Mouse (Mus musculus) stomach, embryonic 16.5 days (tissue): ENCODE data around the gene Il1rap. TPM values are rescaled to one million over a fixed set of nuclear protein-coding genes. Genes with fewer than 3 reads are reported as not detected.

ENCODE experiments used
- ATAC-seq: fragments of 200-750 bp; cut with Nextera tagmentation; 2 replicates; pipeline ENCODE4 v1.8.0; 2017; ENCODE audit warnings: moderate number of reproducible peaks, moderate TSS enrichment; ENCODE audit not compliant: insufficient read depth, low FRiP score
- H3K27ac ChIP-seq: fragments of 300-500 bp; sonication (generic); 2 replicates; pipeline ENCODE4 v1.5.1; 2014; ENCODE audit warnings: low read length
- H3K27me3 ChIP-seq: fragments of 300-500 bp; sonication (generic); 2 replicates; pipeline ENCODE4 v1.6.1; 2014; ENCODE audit warnings: low read length, control low read depth, mixed read lengths; ENCODE audit not compliant: control insufficient read depth, insufficient read depth
- H3K36me3 ChIP-seq: fragments of 300-500 bp; sonication (generic); 2 replicates; pipeline ENCODE4 v1.6.1; 2014; ENCODE audit warnings: low read length; ENCODE audit not compliant: control insufficient read depth, insufficient read depth
- H3K4me1 ChIP-seq: fragments of 300-500 bp; sonication (generic); 2 replicates; pipeline ENCODE4 v1.6.1; 2014; ENCODE audit warnings: low read length, control low read depth, mixed read lengths; ENCODE audit not compliant: control insufficient read depth, insufficient read depth
- H3K4me2 ChIP-seq: fragments of 300-500 bp; sonication (generic); 2 replicates; pipeline ENCODE4 v1.6.1; 2014; ENCODE audit warnings: low read depth, low read length, mixed read lengths
- H3K4me3 ChIP-seq: fragments of 300-500 bp; sonication (generic); replicated peaks from 2 replicates; pipeline ENCODE4 v1.5.1; 2014; ENCODE audit warnings: mild to moderate bottlenecking, low read length
- H3K9ac ChIP-seq: fragments of 300-500 bp; sonication (generic); 2 replicates; pipeline ENCODE4 v1.6.1; 2014; ENCODE audit warnings: low read length
- H3K9me3 ChIP-seq: fragments of 300-500 bp; sonication (generic); replicated peaks from 2 replicates; pipeline ENCODE4 v1.6.1; 2016; ENCODE audit warnings: low read length, control low read depth; ENCODE audit not compliant: control insufficient read depth
- WGBS: fragments of 180-500 bp; shearing (Covaris S2); extraction: QIAGEN DNeasy Blood & Tissue Kit; methylation state at CpG from one replicate; pipeline ENCODE4 v1.1.7; 2014; 5-methylcytosine and 5-hydroxymethylcytosine counted together
- polyA plus RNA-seq: library from polyadenylated mRNA; unstranded; fragments of >200 nt; fragmentation: Nextera tagmentation; extraction: Ambion mirVana; gene quantifications from 2 replicates; pipeline ENCODE4 v1.2.1, GENCODE M21; 2015

Il1rap gene
- polyA plus RNA-seq, 1 experiment from 2014 or later: 9.0 TPM

DNA sequence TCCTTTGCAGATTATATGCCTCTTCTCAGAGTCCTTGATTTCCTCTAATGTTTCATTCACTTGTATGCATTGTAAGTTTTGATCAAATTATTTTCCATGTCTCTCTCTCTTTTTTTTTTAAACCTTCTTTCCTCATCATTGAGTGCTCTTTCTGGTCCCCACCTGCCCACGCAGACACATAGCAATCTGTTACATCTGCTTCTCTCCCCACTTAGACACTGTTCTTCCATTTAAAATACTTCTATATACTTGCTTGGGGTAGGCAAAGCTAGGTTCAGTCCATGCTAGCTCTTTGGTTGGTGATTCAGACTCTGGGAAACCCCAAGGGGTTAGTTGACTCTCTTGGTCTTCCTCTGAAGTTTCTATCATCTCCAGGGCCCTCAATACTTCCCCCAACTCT lies 20.0 kb downstream of the Il1rap start:
- Histone ChIP-seq H3K27me3 (no peaks in the 10 kb centered on the region), H3K9ac (no peak overlapping the region), H3K4me2 (no peak overlapping the region), H3K4me3 (no peak overlapping the region), H3K36me3 (no peaks in the 10 kb centered on the region), H3K27ac (no peak overlapping the region), H3K4me1 (0 out of 2 replicates have a peak, but pooled peaks cover 6% of the 10 kb centered on the region), H3K9me3 (no peaks in the 10 kb centered on the region)
- WGBS: 95% methylated on average over 1 of the region's 1 CpGs
- no peak for ATAC-seq

DNA sequence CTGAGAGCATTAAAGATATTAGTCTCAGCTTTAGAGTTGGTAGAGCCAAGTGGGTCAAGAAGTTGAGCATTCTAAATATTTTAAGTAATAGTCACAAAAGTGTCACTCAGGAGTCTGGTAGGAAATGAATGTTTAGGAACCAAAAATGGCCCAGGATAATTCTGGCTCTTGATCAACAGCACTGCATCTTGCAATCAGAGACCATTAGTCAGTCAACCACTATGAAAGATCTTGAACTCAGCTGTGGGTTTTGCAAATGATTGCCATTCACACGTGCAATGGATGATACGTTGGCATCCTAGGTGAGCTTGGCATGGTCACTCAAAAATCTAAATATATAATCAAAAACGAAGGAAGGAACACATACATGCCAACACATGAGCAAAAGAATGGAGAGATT lies 23.1 kb downstream of the Il1rap start:
- no peak for ATAC-seq
- no peaks in the 10 kb centered on the region for H3K36me3 ChIP-seq
- H3K9me3 ChIP-seq: no peaks in the 10 kb centered on the region
- no peak overlapping the region for H3K9ac ChIP-seq
- H3K4me2 ChIP-seq: no peak overlapping the region
- no peaks in the 10 kb centered on the region for H3K4me1 ChIP-seq
- no peaks in the 10 kb centered on the region for H3K27me3 ChIP-seq
- H3K27ac ChIP-seq: no peak overlapping the region
- WGBS: 82% methylated on average over 3 of the region's 3 CpGs
- H3K4me3 ChIP-seq: no peak overlapping the region

DNA sequence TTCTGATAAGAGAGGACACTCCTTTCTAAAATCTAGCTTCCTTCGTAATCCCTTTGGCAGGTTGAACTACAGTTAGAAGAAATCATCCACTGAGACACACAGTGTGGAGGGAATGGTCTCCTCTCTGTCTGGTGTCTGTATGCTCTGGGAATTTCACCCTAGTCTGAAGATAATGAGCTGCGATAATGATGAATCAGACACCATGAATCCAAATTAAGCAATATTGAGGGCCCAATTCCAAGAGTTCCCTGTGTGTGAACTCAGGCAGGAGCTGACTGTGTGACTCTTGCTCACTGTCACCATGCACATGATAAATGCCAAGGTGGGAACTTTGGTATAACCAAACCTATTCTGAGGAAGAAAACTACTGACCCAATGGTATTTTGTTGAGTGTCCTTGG lies 26.5 kb downstream of the Il1rap start:
- ATAC-seq: no peak
- no peaks in the 10 kb centered on the region for H3K4me1 ChIP-seq
- H3K27me3 ChIP-seq: no peaks in the 10 kb centered on the region
- no peaks in the 10 kb centered on the region for H3K36me3 ChIP-seq
- H3K9ac ChIP-seq: no peak overlapping the region
- H3K4me2 ChIP-seq: no peak overlapping the region
- 90% methylated on average over 2 of the region's 2 CpGs for WGBS
- no peaks in the 10 kb centered on the region for H3K9me3 ChIP-seq
- H3K4me3 ChIP-seq: no peak overlapping the region
- no peak overlapping the region for H3K27ac ChIP-seq

DNA sequence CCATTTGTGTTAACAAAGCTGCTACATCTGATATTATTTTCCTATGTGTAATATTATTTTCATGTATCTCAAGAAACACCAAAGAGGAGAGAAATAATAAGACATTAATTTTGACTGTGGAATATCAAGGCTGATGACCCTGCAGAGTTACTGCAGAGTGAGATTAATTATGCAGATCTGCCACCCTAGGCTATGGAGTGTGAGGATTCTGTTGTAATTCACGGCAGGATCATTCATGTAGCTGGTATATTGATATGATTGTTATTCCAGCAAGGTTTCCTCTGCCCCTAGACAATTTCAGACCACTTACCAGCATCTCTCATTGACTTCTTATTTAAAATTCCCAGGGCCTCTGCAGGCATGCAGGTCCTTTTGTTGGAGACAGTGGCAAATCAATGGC lies 29.0 kb downstream of the Il1rap start:
- Histone ChIP-seq H3K36me3 (no peaks in the 10 kb centered on the region), H3K4me3 (no peak overlapping the region), H3K9ac (no peak overlapping the region), H3K27me3 (no peaks in the 10 kb centered on the region), H3K27ac (no peak overlapping the region), H3K4me1 (no peaks in the 10 kb centered on the region), H3K4me2 (no peak overlapping the region), H3K9me3 (no peaks in the 10 kb centered on the region)
- no peak for ATAC-seq
- WGBS: 73% methylated on average over 1 of the region's 1 CpGs

DNA sequence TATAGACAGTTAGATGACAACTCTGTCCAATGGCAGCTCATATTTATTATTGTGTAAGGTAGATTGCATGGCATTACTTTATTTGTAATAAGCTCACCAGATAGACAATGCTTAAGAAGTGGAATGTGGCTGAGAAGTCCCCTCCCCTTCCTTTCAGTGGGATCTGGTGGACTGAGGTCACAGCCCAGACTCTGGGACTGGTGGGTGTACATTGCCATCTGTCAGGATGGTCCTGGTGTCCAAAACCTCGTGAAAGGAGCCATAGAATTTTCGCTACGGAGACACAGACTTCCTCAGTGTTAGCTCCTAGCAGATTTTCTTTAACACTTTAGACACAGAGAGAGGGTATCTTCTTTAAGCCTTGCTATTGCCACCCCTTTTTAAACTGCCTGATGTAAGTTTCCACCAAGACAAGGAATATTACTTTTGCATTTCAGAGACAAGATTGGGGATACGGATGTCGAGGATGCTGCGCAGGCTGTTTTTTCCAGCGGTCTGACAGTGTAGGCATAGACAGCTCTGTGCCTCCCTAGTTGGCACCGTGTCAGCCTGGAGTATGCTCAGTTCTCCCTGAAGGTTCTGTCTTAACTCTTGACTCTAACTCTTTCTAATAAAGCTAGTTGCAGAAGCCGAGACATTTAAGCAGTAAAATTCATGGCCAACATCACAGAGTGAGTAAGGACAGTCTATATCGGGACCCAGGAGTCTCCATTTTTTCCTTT lies 31.2 kb downstream of the Il1rap start:
- H3K9ac ChIP-seq: no peak overlapping the region
- ATAC-seq: no peak
- no peaks in the 10 kb centered on the region for H3K9me3 ChIP-seq
- H3K36me3 ChIP-seq: no peaks in the 10 kb centered on the region
- H3K27ac ChIP-seq: no peak overlapping the region
- no peaks in the 10 kb centered on the region for H3K4me1 ChIP-seq
- H3K4me2 ChIP-seq: no peak overlapping the region
- H3K4me3 ChIP-seq: no peak overlapping the region
- H3K27me3 ChIP-seq: no peaks in the 10 kb centered on the region
- 85% methylated on average over 10 of the region's 10 CpGs for WGBS

DNA sequence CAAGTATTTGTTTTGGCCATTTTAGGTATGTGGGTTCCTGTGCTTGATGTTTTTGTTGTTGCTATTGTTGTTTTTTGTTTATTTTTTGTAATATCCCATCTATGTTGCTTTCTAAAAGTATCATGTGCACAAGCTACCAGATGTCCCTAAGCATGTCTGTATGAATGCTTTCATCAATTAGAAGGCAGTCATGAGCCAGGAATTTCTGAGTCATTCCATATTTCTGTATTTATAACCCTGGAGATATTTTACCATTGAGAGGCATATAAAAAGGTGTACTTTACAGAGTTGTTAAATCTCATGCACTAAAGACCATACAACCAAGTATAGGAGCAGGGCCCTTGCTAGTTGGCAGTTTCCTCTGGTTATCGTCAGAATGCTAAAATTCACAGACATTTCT lies 41.6 kb downstream of the Il1rap start:
- H3K4me2 ChIP-seq: no peak overlapping the region
- H3K27ac ChIP-seq: no peak overlapping the region
- H3K4me3 ChIP-seq: no peak overlapping the region
- no peaks in the 10 kb centered on the region for H3K4me1 ChIP-seq
- no peak for ATAC-seq
- H3K9ac ChIP-seq: no peak overlapping the region
- no peaks in the 10 kb centered on the region for H3K27me3 ChIP-seq
- no peaks in the 10 kb centered on the region for H3K36me3 ChIP-seq
- H3K9me3 ChIP-seq: no peaks in the 10 kb centered on the region
- 54% methylated on average over 1 of the region's 1 CpGs for WGBS

DNA sequence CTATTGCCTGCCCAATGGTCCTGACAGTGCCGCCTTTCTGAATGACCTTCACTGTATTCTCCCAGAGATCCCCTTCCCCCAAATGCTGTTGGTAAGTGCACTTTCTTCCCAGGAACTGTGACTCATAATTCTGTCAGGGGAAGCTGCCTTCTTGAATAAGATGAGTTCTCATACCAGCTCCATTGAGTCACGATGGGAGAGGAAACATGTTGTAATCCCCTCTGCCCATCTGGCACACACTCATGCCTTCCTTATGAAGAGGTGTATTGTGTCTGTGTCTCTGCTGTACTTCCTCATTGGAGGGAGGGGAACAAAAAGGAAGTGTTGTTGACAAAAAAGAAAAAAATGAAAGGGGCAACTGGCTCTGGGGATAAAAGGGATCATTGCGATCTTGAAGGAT lies 44.6 kb downstream of the Il1rap start:
- H3K4me1 ChIP-seq: no peaks in the 10 kb centered on the region
- no peak overlapping the region for H3K4me2 ChIP-seq
- ATAC-seq: no peak
- H3K9me3 ChIP-seq: no peaks in the 10 kb centered on the region
- no peaks in the 10 kb centered on the region for H3K36me3 ChIP-seq
- 71% methylated on average over 3 of the region's 3 CpGs for WGBS
- H3K4me3 ChIP-seq: no peak overlapping the region
- H3K27me3 ChIP-seq: no peaks in the 10 kb centered on the region
- no peak overlapping the region for H3K9ac ChIP-seq
- no peak overlapping the region for H3K27ac ChIP-seq

DNA sequence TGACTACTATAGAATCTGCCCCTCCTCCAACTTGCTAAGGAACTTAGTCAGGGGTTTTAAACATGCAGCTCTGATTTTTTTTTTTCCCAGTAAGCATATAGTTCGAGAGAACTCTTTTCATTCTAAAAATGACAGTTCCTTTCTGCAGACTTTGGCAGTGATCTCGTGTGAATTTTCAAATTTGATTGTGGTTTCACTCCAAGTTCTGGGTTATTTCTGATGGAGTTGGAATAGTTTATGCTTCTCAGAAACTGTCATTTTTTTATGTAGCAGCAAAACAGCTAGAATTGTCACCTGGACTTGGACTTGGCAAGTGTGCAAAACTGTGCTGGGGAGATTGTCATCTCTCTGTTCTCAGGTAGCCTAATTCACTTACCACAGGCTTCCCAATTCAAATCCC lies 53.3 kb downstream of the Il1rap start:
- ATAC-seq: no peak
- Histone ChIP-seq H3K4me1 (no peaks in the 10 kb centered on the region), H3K9me3 (no peaks in the 10 kb centered on the region), H3K27ac (no peak overlapping the region), H3K9ac (no peak overlapping the region), H3K27me3 (no peaks in the 10 kb centered on the region), H3K4me3 (no peak overlapping the region), H3K4me2 (no peak overlapping the region), H3K36me3 (no peaks in the 10 kb centered on the region)
- WGBS: 62% methylated on average over 2 of the region's 2 CpGs

DNA sequence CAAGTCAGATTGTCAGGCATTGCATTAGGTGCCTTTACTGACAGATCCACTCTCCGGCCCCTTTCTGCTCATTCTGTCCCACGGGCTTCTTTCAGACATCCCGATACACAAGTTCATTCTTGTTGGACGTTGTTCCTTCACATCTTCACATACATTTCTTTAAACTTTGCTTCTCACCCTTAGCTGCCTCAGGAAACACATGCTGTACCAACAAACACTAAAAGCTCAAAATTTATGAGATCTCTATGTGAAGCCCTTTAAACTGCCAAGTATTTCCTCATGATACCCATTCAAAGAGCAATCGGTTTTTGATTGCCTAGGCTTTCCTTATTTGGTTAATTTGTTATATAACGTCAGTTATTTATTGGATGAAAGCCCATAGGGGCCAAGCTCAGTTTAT lies 61.6 kb downstream of the Il1rap start:
- Histone ChIP-seq H3K4me1 (no peaks in the 10 kb centered on the region), H3K27me3 (no peaks in the 10 kb centered on the region), H3K36me3 (no peaks in the 10 kb centered on the region), H3K9ac (no peak overlapping the region), H3K4me3 (no peak overlapping the region), H3K9me3 (no peaks in the 10 kb centered on the region), H3K27ac (no peak overlapping the region), H3K4me2 (no peak overlapping the region)
- ATAC-seq: no peak
- 75% methylated on average over 6 of the region's 6 CpGs for WGBS
